Mouse (Mus musculus) MEL (cell line): ENCODE measurements around the gene Aadacl2. TPM values are rescaled to one million over a fixed set of nuclear protein-coding genes. Genes with fewer than 3 reads are reported as not detected.

ENCODE experiments used
- DNase-seq: peaks from one replicate; pipeline ENCODE4 v3.0.0; 2011; ENCODE audit warnings: low read depth, low spot score
- H3K27ac ChIP-seq: 2 replicates; pipeline ENCODE4 v1.5.1; 2012; ENCODE audit warnings: low read depth, mild to moderate bottlenecking, control low read depth, low read length, moderate library complexity; ENCODE audit not compliant: control insufficient read depth
- H3K27me3 ChIP-seq, 2 experiments: fragments of 150-350 bp in 1 of 2; sonication (generic) in 1 of 2; 2 replicates each; pipeline ENCODE4 v1.6.1; 2012; ENCODE audit warnings: low read length in 2 of 2, mild to moderate bottlenecking in 2 of 2, improper control_type of control experiment in 1 of 2, moderate library complexity in 1 of 2; ENCODE audit not compliant: insufficient read depth in 2 of 2, control insufficient read depth in 1 of 2
- H3K36me3 ChIP-seq, 2 experiments: 2 replicates each; pipeline ENCODE4 v1.6.1; 2012 to 2014; ENCODE audit warnings: low read length in 2 of 2, improper control_type of control experiment in 1 of 2, inconsistent platforms in 1 of 2, mild to moderate bottlenecking in 1 of 2; ENCODE audit not compliant: insufficient read depth in 2 of 2, control insufficient read depth in 1 of 2
- H3K4me1 ChIP-seq, 2 experiments: fragments of 150-350 bp in 1 of 2; sonication (generic) in 1 of 2; 2 replicates each; pipeline ENCODE4 v1.6.1; 2012; ENCODE audit warnings: low read length in 2 of 2, improper control_type of control experiment in 1 of 2, mild to moderate bottlenecking in 1 of 2; ENCODE audit not compliant: insufficient read depth in 2 of 2, control insufficient read depth in 1 of 2
- H3K4me3 ChIP-seq, 2 experiments: fragments of 150-350 bp in 1 of 2; sonication (generic) in 1 of 2; 2 replicates each; pipeline ENCODE4 v1.5.1; 2012; ENCODE audit warnings: low read depth in 2 of 2, low read length in 2 of 2, mild to moderate bottlenecking in 2 of 2, moderate library complexity in 2 of 2, control low read depth in 1 of 2, improper control_type of control experiment in 1 of 2; ENCODE audit not compliant: control insufficient read depth in 1 of 2, insufficient read depth in 1 of 2
- H3K79me2 ChIP-seq: 2 replicates; pipeline ENCODE4 v1.6.1; 2012; ENCODE audit warnings: mild to moderate bottlenecking, low read length, moderate library complexity; ENCODE audit not compliant: control insufficient read depth, poor library complexity, insufficient read depth
- H3K9ac ChIP-seq: 2 replicates; pipeline ENCODE4 v1.6.1; 2012; ENCODE audit warnings: low read depth, mild to moderate bottlenecking, control low read depth, low read length, moderate library complexity; ENCODE audit not compliant: control insufficient read depth, poor library complexity, severe bottlenecking
- H3K9me3 ChIP-seq: fragments of 150-350 bp; sonication (generic); replicated peaks from 2 replicates; pipeline ENCODE4 v1.6.1; 2012; ENCODE audit warnings: mild to moderate bottlenecking, low read length, improper control_type of control experiment, moderate library complexity; ENCODE audit not compliant: insufficient read depth
- BHLHE40 ChIP-seq: IDR thresholded peaks from 2 replicates; pipeline ENCODE4 v1.6.1; 2012; ENCODE audit warnings: low read depth, mild to moderate bottlenecking, inconsistent platforms, low read length, improper control_type of control experiment, borderline replicate concordance
- CHD1 ChIP-seq: IDR thresholded peaks from 2 replicates; pipeline ENCODE4 v1.6.1; 2012; ENCODE audit warnings: low read depth, mild to moderate bottlenecking, inconsistent platforms, low read length, improper control_type of control experiment
- CTCF ChIP-seq, 3 experiments: IDR thresholded peaks in 2 of 3; conservative IDR thresholded peaks in 1 of 3; 2 replicates each; pipeline ENCODE4 v1.5.1; 2011 to 2012; ENCODE audit warnings: low read length in 3 of 3, low read depth in 2 of 3, mild to moderate bottlenecking in 2 of 3, improper control_type of control experiment in 1 of 3, inconsistent platforms in 1 of 3, mixed read lengths in 1 of 3, moderate library complexity in 1 of 3; ENCODE audit not compliant: control insufficient read depth in 1 of 3, insufficient read depth in 1 of 3, poor library complexity in 1 of 3, severe bottlenecking in 1 of 3
- ELF1 ChIP-seq: IDR thresholded peaks from 2 replicates; pipeline ENCODE4 v1.6.1; 2014; ENCODE audit warnings: low read depth, mild to moderate bottlenecking, inconsistent platforms, low read length, improper control_type of control experiment, moderate library complexity
- EP300 ChIP-seq, 2 experiments: IDR thresholded peaks; 2 replicates each; pipeline ENCODE4 v1.6.1; 2011; ENCODE audit warnings: improper control_type of control experiment in 2 of 2, low read length in 2 of 2, low read depth in 1 of 2, mild to moderate bottlenecking in 1 of 2
- ETS1 ChIP-seq: IDR thresholded peaks from 2 replicates; pipeline ENCODE4 v1.6.1; 2012; ENCODE audit warnings: low read depth, mild to moderate bottlenecking, inconsistent platforms, low read length, improper control_type of control experiment, moderate library complexity
- GATA1 ChIP-seq: IDR thresholded peaks from 2 replicates; pipeline ENCODE4 v1.6.1; 2011; ENCODE audit warnings: low read depth, low read length, improper control_type of control experiment
- HCFC1 ChIP-seq: IDR thresholded peaks from 2 replicates; pipeline ENCODE4 v1.6.1; 2012; ENCODE audit warnings: low read depth, mild to moderate bottlenecking, inconsistent platforms, low read length, improper control_type of control experiment, moderate library complexity
- JUND ChIP-seq: IDR thresholded peaks from 2 replicates; pipeline ENCODE4 v1.6.1; 2011; ENCODE audit warnings: low read depth, mild to moderate bottlenecking, improper control_type of control experiment, low read length
- KAT2A ChIP-seq: conservative IDR thresholded peaks from 2 replicates; pipeline ENCODE4 v1.6.1; 2012; ENCODE audit warnings: low read depth, low read length, improper control_type of control experiment, inconsistent platforms
- MAFK ChIP-seq: IDR thresholded peaks from 2 replicates; pipeline ENCODE4 v1.6.1; 2011; ENCODE audit warnings: low read depth, mild to moderate bottlenecking, low read length, improper control_type of control experiment, borderline replicate concordance
- MAZ ChIP-seq: IDR thresholded peaks from 2 replicates; pipeline ENCODE4 v1.6.1; 2012; ENCODE audit warnings: low read depth, mild to moderate bottlenecking, inconsistent platforms, low read length, improper control_type of control experiment
- MEF2A ChIP-seq: IDR thresholded peaks from 2 replicates; pipeline ENCODE4 v1.6.1; 2014; ENCODE audit warnings: low read depth, mild to moderate bottlenecking, inconsistent platforms, low read length, improper control_type of control experiment; ENCODE audit not compliant: poor library complexity, insufficient replicate concordance, severe bottlenecking; ENCODE audit errors: extremely low read depth
- MYB ChIP-seq: IDR thresholded peaks from 2 replicates; pipeline ENCODE4 v1.6.1; 2011; ENCODE audit warnings: mild to moderate bottlenecking, low read depth, low read length, improper control_type of control experiment
- MYC ChIP-seq: IDR thresholded peaks from 2 replicates; pipeline ENCODE4 v1.6.1; 2011; ENCODE audit warnings: low read depth, mild to moderate bottlenecking, low read length, improper control_type of control experiment, moderate library complexity
- NRF1 ChIP-seq: IDR thresholded peaks from 2 replicates; pipeline ENCODE4 v1.6.1; 2014; ENCODE audit warnings: low read depth, mild to moderate bottlenecking, inconsistent platforms, low read length, improper control_type of control experiment, moderate library complexity; ENCODE audit not compliant: poor library complexity, insufficient read depth, severe bottlenecking
- POLR2AphosphoS5 ChIP-seq: IDR thresholded peaks from 2 replicates; pipeline ENCODE4 v1.6.1; 2012; ENCODE audit warnings: low read depth, borderline replicate concordance, mild to moderate bottlenecking, inconsistent platforms, low read length, moderate library complexity, mixed read lengths
- RAD21 ChIP-seq: IDR thresholded peaks from 2 replicates; pipeline ENCODE4 v1.6.1; 2011; ENCODE audit warnings: mild to moderate bottlenecking, low read depth, low read length, improper control_type of control experiment
- RCOR1 ChIP-seq: IDR thresholded peaks from 2 replicates; pipeline ENCODE4 v1.6.1; 2012; ENCODE audit warnings: low read depth, mild to moderate bottlenecking, inconsistent platforms, low read length, improper control_type of control experiment
- SMC3 ChIP-seq: IDR thresholded peaks from 2 replicates; pipeline ENCODE4 v1.6.1; 2011; ENCODE audit warnings: low read depth, low read length, improper control_type of control experiment
- USF1 ChIP-seq: IDR thresholded peaks from 2 replicates; pipeline ENCODE4 v1.6.1; 2014; ENCODE audit warnings: low read depth, mild to moderate bottlenecking, inconsistent platforms, low read length, improper control_type of control experiment, moderate library complexity
- ZC3H11A ChIP-seq: IDR thresholded peaks from 2 replicates; pipeline ENCODE4 v1.6.1; 2012; ENCODE audit warnings: low read depth, mild to moderate bottlenecking, inconsistent platforms, low read length, improper control_type of control experiment
- ZMIZ1 ChIP-seq: IDR thresholded peaks from 2 replicates; pipeline ENCODE4 v1.6.1; 2012; ENCODE audit warnings: low read depth, mild to moderate bottlenecking, inconsistent platforms, low read length, improper control_type of control experiment, moderate library complexity
- ZNF384 ChIP-seq: IDR thresholded peaks from 2 replicates; pipeline ENCODE4 v1.6.1; 2012; ENCODE audit warnings: low read depth, mild to moderate bottlenecking, inconsistent platforms, low read length, improper control_type of control experiment
- polyA plus RNA-seq, 2 experiments: library from polyadenylated mRNA; stranded (reverse) in 1 of 2; unstranded in 1 of 2; fragments of >175 nt in 1 of 2; fragments of >200 nt in 1 of 2; gene quantifications; 2 replicates each; pipeline versions ENCODE4 v1.2.1 to v1.2.4; 2012; ENCODE audit warnings: low replicate concordance in 2 of 2, low read depth in 1 of 2; ENCODE audit not compliant: insufficient read length in 2 of 2, insufficient read depth in 1 of 2, missing spikeins in 1 of 2
- total RNA-seq: library from RNA; depleted of rRNA; stranded (reverse); fragments of 300-350 nt; gene quantifications from 2 replicates; pipeline ENCODE4 v1.2.3, GENCODE M21; 2012

Gene Aadacl2
- total and polyA plus RNA-seq, 3 experiments, result not detected

- Histone ChIP-seq H3K27me3 (no peaks in the 10 kb centered on the region), H3K9me3 (no peaks in the 10 kb centered on the region), H3K4me3 (no peak overlapping the region), H3K36me3 (no peaks in the 10 kb centered on the region), H3K79me2 (no peaks in the 10 kb centered on the region), H3K27ac (no peak overlapping the region), H3K9ac (no peak overlapping the region), H3K4me1 (no peaks in the 10 kb centered on the region)
- DNase-seq, result no peak
- TF ChIP-seq HCFC1 (no peak), ZC3H11A (no peak), BHLHE40 (no peak)
Measured at GRCm38 (mm10) chr3:59974591-59974990, 32.0 kb upstream of the Aadacl2 start.

- no peak for DNase-seq
- TF ChIP-seq MEF2A (no peak), RCOR1 (no peak), JUND (no peak), MAZ (no peak), ZMIZ1 (no peak)
- no peaks in the 10 kb centered on the region for H3K36me3 ChIP-seq
- H3K9ac ChIP-seq, result no peak overlapping the region
- H3K27ac ChIP-seq, result no peak overlapping the region
- H3K79me2 ChIP-seq, result no peaks in the 10 kb centered on the region
- H3K4me3 ChIP-seq, result no peak overlapping the region
- no peaks in the 10 kb centered on the region for H3K9me3 ChIP-seq
- H3K27me3 ChIP-seq, result no peaks in the 10 kb centered on the region; a peak in 1 of 4 replicates
- H3K4me1 ChIP-seq, result no peaks in the 10 kb centered on the region
Measured at GRCm38 (mm10) chr3:60003622-60004021, 2.9 kb upstream of the Aadacl2 start.

GRCm38 (mm10) chr3:60025417-60025816 lies 18.9 kb downstream of the Aadacl2 start, which contains the start of gene Aadac:
TSS of gene Aadac (plus strand) at chr3:60025717.
- peaks cover 0 to 2% of the 10 kb centered on the region in 2 experiments; a peak in 2 of 4 replicates for H3K36me3 ChIP-seq
- no peak for DNase-seq
- no peaks in the 10 kb centered on the region for H3K79me2 ChIP-seq
- H3K9ac ChIP-seq, result no peak within 1 kb of the TSS
- no peaks in the 10 kb centered on the region for H3K4me1 ChIP-seq
- no peaks in the 10 kb centered on the region for H3K9me3 ChIP-seq
- no peak within 1 kb of the TSS for H3K4me3 ChIP-seq
- TF ChIP-seq POLR2AphosphoS5, result no peak
- TF ChIP-seq ETS1, result no peak
- TF ChIP-seq ZNF384, result no peak
- no peak for TF ChIP-seq MEF2A
- TF ChIP-seq MAZ, result no peak
- TF ChIP-seq ELF1, result no peak
- TF ChIP-seq RAD21, result no peak
- TF ChIP-seq EP300 (IDR thresholded peaks at IDR 0.05; ENCODE audit: low read depth in 1 of 2, low read length in 2 of 2), result no peak
- TF ChIP-seq MYB, result no peak
- TF ChIP-seq NRF1, result no peak
- no peak for TF ChIP-seq MAFK
- no peak for TF ChIP-seq USF1
- no peak for TF ChIP-seq KAT2A
- TF ChIP-seq RCOR1, result no peak
- TF ChIP-seq GATA1, result no peak
- no peak for TF ChIP-seq CTCF (IDR thresholded peaks at IDR 0.05 in 2 of 3, conservative IDR thresholded peaks at IDR 0.05 in 1 of 3; ENCODE audit: control insufficient read depth in 1 of 3, insufficient read depth in 1 of 3, low read depth in 2 of 3, low read length in 3 of 3, poor library complexity in 1 of 3, severe bottlenecking in 1 of 3)
- TF ChIP-seq MYC, result no peak
- TF ChIP-seq CHD1, result no peak
- TF ChIP-seq SMC3, result no peak
- TF ChIP-seq BHLHE40, result no peak
- peaks cover 0 to 1% of the 10 kb centered on the region in 2 experiments; a peak in 1 of 4 replicates for H3K27me3 ChIP-seq
- H3K27ac ChIP-seq, result no peak within 1 kb of the TSS
